Mouse (Mus musculus) myocyte (in vitro differentiated cells): ENCODE results near the gene Usp37. TPM values are rescaled to one million over a fixed set of nuclear protein-coding genes. Genes with fewer than 3 reads are reported as not detected.

Source experiments
- H3K27me3 ChIP-seq: one replicate; pipeline ENCODE4 v1.6.1; 2011; ENCODE audit not compliant: control insufficient read depth, insufficient read depth, insufficient read length
- H3K36me3 ChIP-seq: one replicate; pipeline ENCODE4 v1.6.1; 2011; ENCODE audit not compliant: control insufficient read depth, insufficient read depth
- H3K4me2 ChIP-seq: one replicate; pipeline ENCODE4 v1.6.1; 2011; ENCODE audit warnings: low read depth, control low read depth
- H3K4me3 ChIP-seq: one replicate; pipeline ENCODE4 v1.5.1; 2011; ENCODE audit warnings: mild to moderate bottlenecking, control low read depth, moderate library complexity
- H3K79me2 ChIP-seq: one replicate; pipeline ENCODE4 v1.6.1; 2011; ENCODE audit not compliant: control insufficient read depth, insufficient read depth
- H3ac ChIP-seq: one replicate; pipeline ENCODE4 v1.6.1; 2011; ENCODE audit not compliant: control insufficient read depth, insufficient read length
- CEBPB ChIP-seq: IDR thresholded peaks from 2 replicates; pipeline ENCODE4 v1.6.1; 2011; ENCODE audit warnings: mild to moderate bottlenecking, moderate library complexity; ENCODE audit not compliant: poor library complexity, insufficient read depth, severe bottlenecking
- E2F4 ChIP-seq: IDR thresholded peaks from one replicate; pipeline ENCODE4 v1.6.1; 2011; ENCODE audit warnings: mild to moderate bottlenecking, control low read depth, moderate library complexity; ENCODE audit not compliant: insufficient read depth
- MAX ChIP-seq: IDR thresholded peaks from one replicate; pipeline ENCODE4 v1.6.1; 2011; ENCODE audit warnings: low read depth, mild to moderate bottlenecking, control low read depth
- MYOD1 ChIP-seq, 3 experiments: IDR thresholded peaks; one replicate each; pipeline ENCODE4 v1.6.1; 2011; ENCODE audit warnings: control low read depth in 2 of 3, low read depth in 2 of 3, mild to moderate bottlenecking in 2 of 3, moderate library complexity in 1 of 3; ENCODE audit not compliant: insufficient read length in 2 of 3, control insufficient read depth in 1 of 3
- MYOG ChIP-seq, 3 experiments: IDR thresholded peaks; one replicate each; pipeline ENCODE4 v1.6.1; 2011; ENCODE audit warnings: control low read depth in 2 of 3, low read depth in 2 of 3, mild to moderate bottlenecking in 2 of 3; ENCODE audit not compliant: insufficient read length in 2 of 3, control insufficient read depth in 1 of 3, insufficient read depth in 1 of 3
- POLR2A ChIP-seq: IDR thresholded peaks from one replicate; pipeline ENCODE4 v1.6.1; 2011; ENCODE audit warnings: low read depth, mild to moderate bottlenecking, control low read depth, moderate library complexity; ENCODE audit not compliant: insufficient read length
- POLR2AphosphoS2 ChIP-seq: IDR thresholded peaks from one replicate; pipeline ENCODE4 v1.6.1; 2011; ENCODE audit warnings: low read depth, control low read depth; ENCODE audit not compliant: insufficient read length
- REST ChIP-seq: IDR thresholded peaks from one replicate; pipeline ENCODE4 v1.6.1; 2011; ENCODE audit warnings: mild to moderate bottlenecking, control low read depth, moderate library complexity; ENCODE audit not compliant: insufficient read depth, insufficient read length
- SRF ChIP-seq: IDR thresholded peaks from one replicate; pipeline ENCODE4 v1.6.1; 2011; ENCODE audit warnings: low read depth; ENCODE audit not compliant: control insufficient read depth, insufficient read length
- TCF12 ChIP-seq: IDR thresholded peaks from one replicate; pipeline ENCODE4 v1.6.1; 2011; ENCODE audit warnings: mild to moderate bottlenecking, control low read depth; ENCODE audit not compliant: poor library complexity, insufficient read depth, severe bottlenecking
- TCF3 ChIP-seq: IDR thresholded peaks from one replicate; pipeline ENCODE4 v1.6.1; 2011; ENCODE audit warnings: low read depth, control low read depth; ENCODE audit not compliant: insufficient read length
- USF1 ChIP-seq: IDR thresholded peaks from one replicate; pipeline ENCODE4 v1.6.1; 2011; ENCODE audit warnings: low read depth, mild to moderate bottlenecking, control low read depth, moderate library complexity
- polyA plus RNA-seq: library from polyadenylated mRNA; unstranded; fragments of >200 nt; fragmentation: generic; extraction: Trizol; gene quantifications from one replicate; pipeline ENCODE4 v1.2.1, GENCODE M21; 2012; ENCODE audit warnings: missing spikeins

The Usp37 gene
- polyA plus RNA-seq, 1 experiment = 2.9 TPM

DNA sequence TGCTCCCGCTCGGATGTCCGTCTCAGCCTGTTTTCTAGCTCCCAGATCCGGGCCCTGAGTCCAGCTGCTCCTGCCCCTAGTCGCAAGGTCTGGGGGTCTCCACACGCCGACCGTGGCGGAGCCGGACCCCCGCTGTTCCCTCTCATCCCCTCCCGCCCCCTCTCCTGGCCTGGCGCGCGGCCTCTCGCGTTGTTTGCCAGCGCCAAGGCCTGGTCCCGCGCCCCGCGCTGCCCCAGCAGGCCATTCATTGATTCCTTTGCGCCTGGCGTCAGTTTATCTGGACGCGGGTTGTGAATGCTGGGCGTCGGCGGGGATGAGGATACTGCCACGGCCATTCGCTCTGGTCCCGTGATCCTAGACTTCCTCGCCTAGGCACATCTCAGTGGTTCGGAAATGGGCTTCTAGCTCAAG lies 37.6 kb downstream of the Usp37 start:
- peak overlapping the region; percentile 99 for H3K4me2 ChIP-seq
- no peaks in the 10 kb centered on the region for H3K36me3 ChIP-seq
- peak overlapping the region; percentile 92 for H3K4me3 ChIP-seq
- H3ac ChIP-seq = peak overlapping the region; percentile 40
- peaks cover 89% of the 10 kb centered on the region for H3K79me2 ChIP-seq
- H3K27me3 ChIP-seq = no peaks in the 10 kb centered on the region
- peak; percentile 58 for TF ChIP-seq POLR2A
- TF ChIP-seq MYOG (IDR thresholded peaks at IDR 0.05; ENCODE audit: control insufficient read depth in 1 of 3, insufficient read depth in 1 of 3, insufficient read length in 2 of 3, low read depth in 2 of 3) = no peak

DNA sequence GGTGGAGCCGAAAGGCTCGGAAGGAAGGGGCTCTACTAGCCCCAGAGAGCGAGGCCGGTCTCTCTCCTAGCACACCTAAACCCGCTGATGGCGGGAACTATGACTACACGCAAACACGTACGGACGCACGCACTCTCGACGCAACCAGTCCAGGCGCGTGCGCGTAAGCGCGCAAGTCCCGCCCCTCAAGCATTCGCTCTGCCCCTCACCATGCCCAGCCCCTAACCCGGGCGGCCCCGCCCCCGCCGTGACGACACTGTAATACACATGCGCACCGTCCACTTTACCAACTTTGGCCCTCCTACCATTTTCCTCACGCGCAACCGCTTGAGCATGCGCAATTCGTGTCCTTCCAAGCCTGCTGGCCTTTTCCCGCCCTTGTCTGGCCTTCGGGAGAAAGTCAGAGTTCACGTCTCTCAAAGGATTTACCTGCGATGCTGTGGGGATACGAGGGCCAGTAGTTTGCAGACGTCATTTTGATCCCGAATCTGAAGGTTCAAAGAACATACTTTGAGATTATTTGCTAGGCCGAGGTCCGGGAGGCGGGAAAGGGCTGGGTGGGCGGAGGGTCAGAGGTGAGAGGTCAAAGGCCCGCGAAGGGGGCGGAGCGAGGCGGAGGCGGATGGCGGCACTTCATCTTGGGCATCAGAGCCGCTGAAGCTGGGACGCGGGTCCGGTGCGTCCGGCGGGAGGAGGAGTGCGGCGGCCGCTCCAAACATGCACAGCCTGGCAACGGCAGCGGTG lies 38.2 kb downstream of the Usp37 start, which contains the start of gene Cnot9:
TSS of gene Cnot9 (plus strand) at position 338 of the 744 bp plus-strand sequence.
- Histone ChIP-seq H3K4me2 (peak within 1 kb of the TSS; percentile 99), H3K27me3 (no peaks in the 10 kb centered on the region), H3K4me3 (peak within 1 kb of the TSS; percentile 92), H3ac (peak within 1 kb of the TSS; percentile 40), H3K79me2 (peaks cover 88% of the 10 kb centered on the region), H3K36me3 (no peaks in the 10 kb centered on the region)
- TF ChIP-seq MYOD1 (IDR thresholded peaks at IDR 0.05; ENCODE audit: control insufficient read depth in 1 of 3, insufficient read length in 2 of 3, low read depth in 2 of 3) = no peak
- TF ChIP-seq POLR2A = peak; percentile 78
- TF ChIP-seq TCF3 = no peak
- no peak for TF ChIP-seq CEBPB
- peak; percentile 75 for TF ChIP-seq POLR2AphosphoS2
- peak; percentile 92 for TF ChIP-seq SRF
- peak; percentile 68 for TF ChIP-seq E2F4

DNA sequence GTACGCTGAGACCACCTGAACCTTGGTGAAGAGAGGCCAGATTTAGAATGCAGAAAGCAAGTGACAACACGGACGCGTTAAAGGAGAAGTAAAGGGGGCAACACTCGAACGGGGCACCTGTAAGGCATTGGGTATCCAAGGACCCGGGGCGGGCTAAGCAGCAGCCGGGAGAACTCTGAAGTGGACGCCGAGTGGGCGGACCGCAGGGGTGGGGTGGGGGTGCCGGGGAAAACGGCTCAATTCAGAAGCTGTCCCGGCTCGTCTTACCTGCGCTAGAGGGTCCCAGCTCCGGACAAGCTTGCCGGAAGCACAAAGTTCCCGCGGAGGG lies 38.7 kb downstream of the Usp37 start:
- Histone ChIP-seq H3ac (peak overlapping the region; percentile 40), H3K4me3 (peak overlapping the region; percentile 92), H3K4me2 (peak overlapping the region; percentile 84), H3K27me3 (no peaks in the 10 kb centered on the region), H3K79me2 (peaks cover 82% of the 10 kb centered on the region), H3K36me3 (no peaks in the 10 kb centered on the region)
- TF ChIP-seq E2F4 = no peak
- TF ChIP-seq MYOD1 (IDR thresholded peaks at IDR 0.05; ENCODE audit: control insufficient read depth in 1 of 3, insufficient read length in 2 of 3, low read depth in 2 of 3) = no peak
- no peak for TF ChIP-seq SRF
- no peak for TF ChIP-seq REST
- TF ChIP-seq TCF3 = no peak
- no peak for TF ChIP-seq POLR2A
- no peak for TF ChIP-seq TCF12

DNA sequence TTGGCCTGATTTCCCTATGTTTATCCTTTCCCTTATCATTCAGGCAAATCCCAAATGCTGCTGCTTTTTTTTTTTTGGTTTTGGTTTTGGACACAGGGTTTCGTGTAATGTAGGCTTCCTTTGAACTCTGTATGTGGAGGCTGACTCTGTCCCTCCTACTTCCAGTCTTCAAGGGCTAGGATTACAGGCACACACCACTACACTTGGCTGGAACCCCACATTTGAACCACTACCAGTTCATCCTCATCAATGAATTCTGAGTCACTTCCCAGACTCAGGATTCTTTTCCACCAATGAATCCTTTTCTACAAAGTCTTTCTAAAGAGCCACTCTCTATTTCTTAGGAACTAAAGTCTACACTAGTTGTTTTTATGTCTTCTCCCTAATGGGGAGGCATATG lies 43.0 kb downstream of the Usp37 start:
- H3K27me3 ChIP-seq = no peaks in the 10 kb centered on the region
- no peak overlapping the region for H3ac ChIP-seq
- no peak overlapping the region for H3K4me3 ChIP-seq
- peaks cover 55% of the 10 kb centered on the region for H3K79me2 ChIP-seq
- peaks cover 19% of the 10 kb centered on the region for H3K36me3 ChIP-seq
- H3K4me2 ChIP-seq = peak overlapping the region; percentile 7
- TF ChIP-seq MAX = no peak
- no peak for TF ChIP-seq TCF3
- TF ChIP-seq REST = no peak
- TF ChIP-seq MYOG (IDR thresholded peaks at IDR 0.05; ENCODE audit: control insufficient read depth in 1 of 3, insufficient read depth in 1 of 3, insufficient read length in 2 of 3, low read depth in 2 of 3) = no peak
- TF ChIP-seq CEBPB = no peak
- TF ChIP-seq TCF12 = no peak
- TF ChIP-seq MYOD1 (IDR thresholded peaks at IDR 0.05; ENCODE audit: control insufficient read depth in 1 of 3, insufficient read length in 2 of 3, low read depth in 2 of 3) = no peak
- TF ChIP-seq USF1 = no peak
- TF ChIP-seq POLR2AphosphoS2 = no peak
- TF ChIP-seq E2F4 = no peak
- TF ChIP-seq POLR2A = no peak

DNA sequence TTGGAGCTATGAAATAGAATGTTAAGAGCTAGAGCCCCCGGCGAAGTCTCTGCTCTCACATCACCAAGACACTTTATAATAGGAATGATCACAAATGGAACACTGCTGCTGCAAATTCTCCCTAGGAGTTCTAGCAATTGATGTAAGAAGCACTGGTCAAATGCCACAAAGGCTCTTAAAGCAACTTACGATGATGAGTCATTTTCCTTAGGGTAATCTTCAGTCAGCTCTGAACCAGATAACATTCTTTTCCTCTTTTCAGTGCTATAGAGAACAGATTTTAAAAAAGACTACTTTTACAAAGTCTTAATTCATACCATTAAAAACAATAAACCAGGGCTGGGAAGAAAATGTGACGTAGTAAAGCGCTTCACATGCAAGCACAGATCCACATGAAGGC lies 58.3 kb downstream of the Usp37 start:
- Histone ChIP-seq H3K79me2 (no peaks in the 10 kb centered on the region), H3K4me2 (no peak overlapping the region), H3K36me3 (peaks cover 53% of the 10 kb centered on the region), H3K4me3 (no peak overlapping the region), H3ac (no peak overlapping the region), H3K27me3 (no peaks in the 10 kb centered on the region)
- TF ChIP-seq MYOD1 (IDR thresholded peaks at IDR 0.05; ENCODE audit: control insufficient read depth in 1 of 3, insufficient read length in 2 of 3, low read depth in 2 of 3) (no peak), POLR2AphosphoS2 (no peak), MYOG (IDR thresholded peaks at IDR 0.05; ENCODE audit: control insufficient read depth in 1 of 3, insufficient read depth in 1 of 3, insufficient read length in 2 of 3, low read depth in 2 of 3) (no peak), SRF (no peak), USF1 (no peak), E2F4 (no peak), TCF3 (no peak), MAX (no peak), POLR2A (no peak), TCF12 (no peak), CEBPB (no peak), REST (no peak)
